Mouse (Mus musculus) hindbrain, embryonic 14.5 days (tissue): Measurements from ENCODE around the gene Rnf41. TPM values are rescaled to one million over a fixed set of nuclear protein-coding genes. Genes with fewer than 3 reads are reported as not detected.
A peak's percentile ranks its signal among the peaks of the same experiment; 100 is the strongest.

Experiments used
- ATAC-seq: fragments of 200-750 bp; cut with Nextera tagmentation; 2 replicates; pipeline ENCODE4 v1.8.0; 2017; ENCODE audit warnings: moderate number of reproducible peaks, mild to moderate bottlenecking, moderate TSS enrichment, moderate library complexity; ENCODE audit not compliant: low FRiP score
- DNase-seq: peaks from one replicate; pipeline ENCODE4 v3.0.0-alpha.2; 2015; ENCODE audit warnings: low spot score
- H3K27ac ChIP-seq: fragments of 300-500 bp; sonication (generic); 2 replicates; pipeline ENCODE4 v1.5.1; 2014; ENCODE audit warnings: mild to moderate bottlenecking, moderate library complexity
- H3K27me3 ChIP-seq: fragments of 300-500 bp; sonication (generic); 2 replicates; pipeline ENCODE4 v1.6.1; 2014; ENCODE audit warnings: mild to moderate bottlenecking, low read length, mixed read lengths; ENCODE audit not compliant: control insufficient read depth, insufficient read depth
- H3K36me3 ChIP-seq: fragments of 300-500 bp; sonication (generic); replicated peaks from 2 replicates; pipeline ENCODE4 v1.6.1; 2014; ENCODE audit not compliant: control insufficient read depth, insufficient read depth
- H3K4me1 ChIP-seq: fragments of 300-500 bp; sonication (generic); replicated peaks from 2 replicates; pipeline ENCODE4 v1.6.1; 2014; ENCODE audit warnings: antibody characterized with exemption, low read length, mixed read lengths; ENCODE audit not compliant: control insufficient read depth, insufficient read depth
- H3K4me2 ChIP-seq: fragments of 300-500 bp; sonication (generic); replicated peaks from 2 replicates; pipeline ENCODE4 v1.6.1; 2014; ENCODE audit warnings: mild to moderate bottlenecking, moderate library complexity
- H3K4me3 ChIP-seq: fragments of 300-500 bp; sonication (generic); replicated peaks from 2 replicates; pipeline ENCODE4 v1.5.1; 2014; ENCODE audit warnings: mild to moderate bottlenecking, low read length
- H3K9ac ChIP-seq: fragments of 300-500 bp; sonication (generic); 2 replicates; pipeline ENCODE4 v1.6.1; 2014
- H3K9me3 ChIP-seq: fragments of 300-500 bp; sonication (generic); 2 replicates; pipeline ENCODE4 v1.6.1; 2016; ENCODE audit warnings: low read length; ENCODE audit not compliant: control insufficient read depth
- WGBS: fragments of 180-500 bp; shearing (Covaris S2); extraction: QIAGEN DNeasy Blood & Tissue Kit; methylation state at CpG from one replicate; pipeline ENCODE4 v1.1.7; 2014; 5-methylcytosine and 5-hydroxymethylcytosine counted together
- polyA plus RNA-seq: library from polyadenylated mRNA; unstranded; fragments of >200 nt; fragmentation: Nextera tagmentation; extraction: Ambion mirVana; gene quantifications from 2 replicates; pipeline ENCODE4 v1.2.1, GENCODE M21; 2014

Rnf41 gene
- polyA plus RNA-seq, 1 experiment from 2014 or later, result 70.9 TPM

- H3K4me1 ChIP-seq, result peaks cover 39% of the 10 kb centered on the region
- peak overlapping the region; percentile 91 for H3K4me2 ChIP-seq
- H3K27ac ChIP-seq, result peak overlapping the region; percentile 92
- DNase-seq (no peak), ATAC-seq (no peak)
- 47% methylated on average over 1 of the region's 1 CpGs for WGBS
- H3K4me3 ChIP-seq, result peak overlapping the region; percentile 70
- H3K9ac ChIP-seq, result peak overlapping the region; percentile 78
- H3K27me3 ChIP-seq, result no peaks in the 10 kb centered on the region
- no peaks in the 10 kb centered on the region for H3K9me3 ChIP-seq
- H3K36me3 ChIP-seq, result peaks cover 37% of the 10 kb centered on the region
These were observed 1.1 kb downstream of the Rnf41 start for GRCm38 (mm10) chr10:128412558-128412957.

GRCm38 (mm10) chr10:128413076-128413475, 1.6 kb downstream of the Rnf41 start:
- peaks cover 37% of the 10 kb centered on the region for H3K36me3 ChIP-seq
- 83% methylated on average over 1 of the region's 1 CpGs for WGBS
- H3K27ac ChIP-seq, result no peak overlapping the region
- H3K4me2 ChIP-seq, result peak overlapping the region; percentile 91
- H3K27me3 ChIP-seq, result no peaks in the 10 kb centered on the region
- peak overlapping the region; percentile 78 for H3K9ac ChIP-seq
- no peaks in the 10 kb centered on the region for H3K9me3 ChIP-seq
- DNase-seq (no peak), ATAC-seq (no peak)
- no peak overlapping the region for H3K4me3 ChIP-seq
- H3K4me1 ChIP-seq, result peaks cover 39% of the 10 kb centered on the region

GRCm38 (mm10) chr10:128414848-128415247, 3.4 kb downstream of the Rnf41 start:
- 95% methylated on average over 5 of the region's 5 CpGs for WGBS
- no peaks in the 10 kb centered on the region for H3K9me3 ChIP-seq
- no peak overlapping the region for H3K9ac ChIP-seq
- no peak overlapping the region for H3K4me3 ChIP-seq
- no peak overlapping the region for H3K4me2 ChIP-seq
- H3K36me3 ChIP-seq, result peaks cover 53% of the 10 kb centered on the region
- no peak overlapping the region for H3K27ac ChIP-seq
- H3K27me3 ChIP-seq, result no peaks in the 10 kb centered on the region
- no peak for ATAC-seq
- no peak for DNase-seq
- H3K4me1 ChIP-seq, result peaks cover 31% of the 10 kb centered on the region

GRCm38 (mm10) chr10:128422426-128422825, 11.0 kb downstream of the Rnf41 start:
- H3K36me3 ChIP-seq, result peaks cover 97% of the 10 kb centered on the region
- WGBS, result 82% methylated on average over 5 of the region's 5 CpGs

GRCm38 (mm10) chr10:128424604-128425003, 13.1 kb downstream of the Rnf41 start:
- 81% methylated on average over 7 of the region's 7 CpGs for WGBS

More at GRCm38 (mm10) chr10:128422426-128422825, 11.0 kb downstream of the Rnf41 start:
- Histone ChIP-seq H3K4me2 (no peak overlapping the region), H3K9ac (no peak overlapping the region), H3K4me1 (no peaks in the 10 kb centered on the region), H3K4me3 (no peak overlapping the region), H3K27me3 (no peaks in the 10 kb centered on the region), H3K27ac (no peak overlapping the region), H3K9me3 (no peaks in the 10 kb centered on the region)
- ATAC-seq (no peak), DNase-seq (no peak)

GRCm38 (mm10) chr10:128425260-128425659, 13.8 kb downstream of the Rnf41 start:
- Histone ChIP-seq H3K9me3 (no peaks in the 10 kb centered on the region), H3K4me3 (no peak overlapping the region), H3K27ac (no peak overlapping the region), H3K4me2 (no peak overlapping the region), H3K9ac (no peak overlapping the region), H3K27me3 (no peaks in the 10 kb centered on the region), H3K36me3 (peaks cover 90% of the 10 kb centered on the region), H3K4me1 (no peaks in the 10 kb centered on the region)
- DNase-seq (no peak), ATAC-seq (no peak)
- WGBS, result 97% methylated on average over 3 of the region's 3 CpGs

More at GRCm38 (mm10) chr10:128424604-128425003, 13.1 kb downstream of the Rnf41 start:
- Histone ChIP-seq H3K4me1 (no peaks in the 10 kb centered on the region), H3K27ac (no peak overlapping the region), H3K36me3 (peaks cover 90% of the 10 kb centered on the region), H3K9me3 (no peaks in the 10 kb centered on the region), H3K9ac (no peak overlapping the region), H3K4me2 (no peak overlapping the region), H3K4me3 (no peak overlapping the region), H3K27me3 (no peaks in the 10 kb centered on the region)
- ATAC-seq (no peak), DNase-seq (no peak)

GRCm38 (mm10) chr10:128429052-128429451, 17.6 kb downstream of the Rnf41 start:
- H3K9me3 ChIP-seq, result no peaks in the 10 kb centered on the region
- H3K9ac ChIP-seq, result no peak overlapping the region
- no peaks in the 10 kb centered on the region for H3K4me1 ChIP-seq
- no peak overlapping the region for H3K4me2 ChIP-seq
- H3K27ac ChIP-seq, result no peak overlapping the region
- no peak overlapping the region for H3K4me3 ChIP-seq
- ATAC-seq (no peak), DNase-seq (no peak)
- no peaks in the 10 kb centered on the region for H3K27me3 ChIP-seq
- H3K36me3 ChIP-seq, result peaks cover 85% of the 10 kb centered on the region
- WGBS, result 94% methylated on average over 5 of the region's 5 CpGs

GRCm38 (mm10) chr10:128429454-128429853, 18.0 kb downstream of the Rnf41 start:
- Histone ChIP-seq H3K4me1 (no peaks in the 10 kb centered on the region), H3K27me3 (no peaks in the 10 kb centered on the region), H3K4me3 (no peak overlapping the region), H3K27ac (no peak overlapping the region), H3K9me3 (no peaks in the 10 kb centered on the region), H3K36me3 (peaks cover 85% of the 10 kb centered on the region), H3K9ac (no peak overlapping the region), H3K4me2 (no peak overlapping the region)
- 88% methylated on average over 4 of the region's 4 CpGs for WGBS
- no peak for ATAC-seq
- no peak for DNase-seq

GRCm38 (mm10) chr10:128433417-128433816, 22.0 kb downstream of the Rnf41 start:
- Histone ChIP-seq H3K4me2 (no peak overlapping the region), H3K27me3 (no peaks in the 10 kb centered on the region), H3K9ac (no peak overlapping the region), H3K4me3 (no peak overlapping the region), H3K4me1 (no peaks in the 10 kb centered on the region), H3K9me3 (no peaks in the 10 kb centered on the region), H3K36me3 (peaks cover 92% of the 10 kb centered on the region), H3K27ac (no peak overlapping the region)
- WGBS, result 98% methylated on average over 2 of the region's 2 CpGs
- ATAC-seq (no peak), DNase-seq (no peak)

GRCm38 (mm10) chr10:128434681-128435080, 23.2 kb downstream of the Rnf41 start:
- H3K9me3 ChIP-seq, result no peaks in the 10 kb centered on the region
- no peaks in the 10 kb centered on the region for H3K4me1 ChIP-seq
- WGBS, result 93% methylated on average over 10 of the region's 10 CpGs
- no peak overlapping the region for H3K9ac ChIP-seq
- ATAC-seq (no peak), DNase-seq (no peak)
- no peak overlapping the region for H3K27ac ChIP-seq
- no peak overlapping the region for H3K4me3 ChIP-seq
- no peaks in the 10 kb centered on the region for H3K27me3 ChIP-seq
- H3K36me3 ChIP-seq, result peaks cover 92% of the 10 kb centered on the region
- no peak overlapping the region for H3K4me2 ChIP-seq
